Mouse (Mus musculus) brown adipose tissue, adult 24 weeks (tissue): Measurements from ENCODE around the gene 1500009L16Rik. TPM values are rescaled to one million over a fixed set of nuclear protein-coding genes. Genes with fewer than 3 reads are reported as not detected.

Experiments used
- H3K27ac ChIP-seq: fragments of 200-500 bp; replicated peaks from 2 replicates; pipeline ENCODE4 v1.5.1; 2012; ENCODE audit warnings: low read depth, mild to moderate bottlenecking, low read length
- H3K4me1 ChIP-seq: fragments of 200-500 bp; 2 replicates; pipeline ENCODE4 v1.6.1; 2012; ENCODE audit warnings: low read length, mixed read lengths; ENCODE audit not compliant: control insufficient read depth, insufficient read depth, insufficient read length
- H3K4me3 ChIP-seq: fragments of 200-500 bp; 2 replicates; pipeline ENCODE4 v1.5.1; 2012; ENCODE audit warnings: low read depth, mild to moderate bottlenecking, low read length, moderate library complexity; ENCODE audit not compliant: insufficient read depth
- polyA plus RNA-seq: library from polyadenylated mRNA; stranded (reverse); fragments of >200 nt; gene quantifications from 2 replicates; pipeline ENCODE4 v1.2.4, GENCODE M21; 2012; ENCODE audit not compliant: missing spikeins, insufficient read depth, insufficient read length

1500009L16Rik gene
- 1.8 TPM in 1 of 2 replicates, not detected in the other for polyA plus RNA-seq

- Histone ChIP-seq H3K4me1 (no peaks in the 10 kb centered on the region), H3K27ac (no peak within 1 kb of the TSS), H3K4me3 (peak within 1 kb of the TSS; percentile 54)
These were observed at the start of gene 1500009L16Rik for GRCm38 (mm10) chr10:83722579-83723031. Gene 1500009L16Rik (plus strand): TSS chr10:83722865.

GRCm38 (mm10) chr10:83681334-83681733 lies 41.3 kb upstream of the 1500009L16Rik start:
- Histone ChIP-seq H3K4me3 (no peak overlapping the region), H3K27ac (no peak overlapping the region), H3K4me1 (no peaks in the 10 kb centered on the region)

- Histone ChIP-seq H3K4me1 (no peaks in the 10 kb centered on the region), H3K27ac (no peak overlapping the region), H3K4me3 (no peak overlapping the region)
These were observed 34.5 kb upstream of the 1500009L16Rik start for GRCm38 (mm10) chr10:83688215-83688614.

- H3K27ac ChIP-seq, result no peak overlapping the region
- H3K4me3 ChIP-seq, result no peak overlapping the region
These were observed 30.3 kb upstream of the 1500009L16Rik start for GRCm38 (mm10) chr10:83692175-83692895.

GRCm38 (mm10) chr10:83696226-83696625 lies 26.4 kb upstream of the 1500009L16Rik start:
- no peak overlapping the region for H3K27ac ChIP-seq
- H3K4me1 ChIP-seq, result no peaks in the 10 kb centered on the region
- no peak overlapping the region for H3K4me3 ChIP-seq

More at GRCm38 (mm10) chr10:83692175-83692895, 30.3 kb upstream of the 1500009L16Rik start:
- no peaks in the 10 kb centered on the region for H3K4me1 ChIP-seq

GRCm38 (mm10) chr10:83706628-83707027 lies 16.0 kb upstream of the 1500009L16Rik start:
- Histone ChIP-seq H3K4me3 (no peak overlapping the region), H3K27ac (no peak overlapping the region), H3K4me1 (no peaks in the 10 kb centered on the region)

- no peaks in the 10 kb centered on the region for H3K4me1 ChIP-seq
- H3K4me3 ChIP-seq, result no peak overlapping the region
- no peak overlapping the region for H3K27ac ChIP-seq
These were observed 12.7 kb upstream of the 1500009L16Rik start for GRCm38 (mm10) chr10:83709920-83710319.

GRCm38 (mm10) chr10:83711769-83712168 lies 10.9 kb upstream of the 1500009L16Rik start:
- Histone ChIP-seq H3K4me3 (no peak overlapping the region), H3K4me1 (no peaks in the 10 kb centered on the region), H3K27ac (no peak overlapping the region)

GRCm38 (mm10) chr10:83718855-83719474 lies 3.7 kb upstream of the 1500009L16Rik start:
- H3K4me1 ChIP-seq, result no peaks in the 10 kb centered on the region
- H3K27ac ChIP-seq, result no peak overlapping the region
- H3K4me3 ChIP-seq, result no peak overlapping the region

- Histone ChIP-seq H3K4me1 (no peaks in the 10 kb centered on the region), H3K4me3 (peak overlapping the region; percentile 54), H3K27ac (no peak overlapping the region)
These were observed 390 bp downstream of the 1500009L16Rik start for GRCm38 (mm10) chr10:83723055-83723454.

- no peaks in the 10 kb centered on the region for H3K4me1 ChIP-seq
- no peak overlapping the region for H3K4me3 ChIP-seq
- no peak overlapping the region for H3K27ac ChIP-seq
These were observed 1.8 kb downstream of the 1500009L16Rik start for GRCm38 (mm10) chr10:83724351-83725059.

GRCm38 (mm10) chr10:83726164-83726563 lies 3.5 kb downstream of the 1500009L16Rik start:
- Histone ChIP-seq H3K4me1 (no peaks in the 10 kb centered on the region), H3K27ac (no peak overlapping the region), H3K4me3 (no peak overlapping the region)

GRCm38 (mm10) chr10:83727846-83728245 lies 5.2 kb downstream of the 1500009L16Rik start:
- Histone ChIP-seq H3K4me3 (peak overlapping the region; percentile 10; the same call in 1 of the 2 replicates), H3K27ac (peak overlapping the region; percentile 8; the same call in 1 of the 2 replicates), H3K4me1 (no peaks in the 10 kb centered on the region)

- Histone ChIP-seq H3K4me1 (no peaks in the 10 kb centered on the region), H3K27ac (no peak overlapping the region), H3K4me3 (no peak overlapping the region)
These were observed 5.9 kb downstream of the 1500009L16Rik start for GRCm38 (mm10) chr10:83728529-83728928.

- Histone ChIP-seq H3K4me1 (no peaks in the 10 kb centered on the region), H3K27ac (no peak overlapping the region), H3K4me3 (no peak overlapping the region)
These were observed 6.4 kb downstream of the 1500009L16Rik start for GRCm38 (mm10) chr10:83729076-83729475.
